Mouse (Mus musculus) T-helper 17 cell (primary cell): ENCODE measurements around the gene Aven.

Experiments
- in situ Hi-C, 2 experiments: fragments of 300-600 bp; cut with MboI, MseI; formaldehyde crosslinking; loops; 1 replicate in 1 of 2; 2 replicates in 1 of 2; pipeline ENCODE4 v1.15.1; 2025; ENCODE audit warnings: high pct_unique_total_duplicates in 2 of 2

Gene Aven

DNA sequence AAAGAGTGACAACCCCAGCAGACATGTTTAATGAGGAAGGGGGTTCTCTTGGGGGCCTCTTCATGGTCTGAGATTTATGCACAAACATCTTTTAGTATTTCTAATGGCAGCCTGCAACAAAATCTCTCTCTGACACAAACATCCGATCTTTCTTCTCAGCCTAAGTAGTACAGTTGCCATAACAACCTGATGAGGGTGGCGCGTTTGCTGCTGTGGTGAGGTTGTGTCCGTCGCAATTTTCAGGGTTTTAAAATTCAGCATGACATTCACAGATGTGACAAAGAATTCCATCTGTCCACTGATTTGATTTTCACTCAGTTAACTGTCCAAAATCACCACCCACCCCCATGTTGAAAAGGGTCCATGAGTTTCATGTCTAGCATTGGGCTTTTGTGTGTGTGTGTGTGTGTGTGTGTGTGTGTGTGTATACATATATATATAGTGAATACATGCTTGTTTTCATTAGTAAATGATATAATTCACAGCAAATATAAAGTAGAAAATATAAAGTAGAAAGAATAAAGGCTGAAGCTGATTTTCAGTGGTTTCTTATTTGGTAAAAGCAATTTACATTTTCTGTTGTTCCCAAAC is 49.0 kb downstream of the Aven start:
- in situ Hi-C loops: loop anchor here in 1 of 2 experiments (25.0 kb wide), 1 partner anchor 221 kb away; no protein-coding TSS in a partner anchor

DNA sequence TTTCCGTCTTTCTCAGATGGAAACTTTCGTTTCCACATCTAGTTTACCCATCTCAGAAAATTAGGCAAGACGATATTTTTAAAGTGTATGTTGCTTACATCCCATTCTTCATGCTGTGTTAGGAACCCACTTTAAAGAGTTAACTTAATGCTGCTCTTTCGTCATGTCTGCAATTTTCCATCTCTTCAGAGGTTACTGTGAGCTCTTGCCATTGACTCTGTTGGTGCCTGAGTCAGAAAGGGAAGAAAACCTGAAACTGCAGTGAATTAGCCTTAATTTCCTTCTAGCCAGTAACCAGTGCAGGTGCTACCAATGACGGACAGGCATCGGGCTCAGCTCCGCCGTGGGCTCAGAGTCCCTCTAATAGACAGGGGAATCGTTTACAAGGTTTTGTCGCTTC is 63.8 kb downstream of the Aven start:
- in situ Hi-C loops: no loop called here

GRCm38 (mm10) chr2:112557453-112557852 is 64.7 kb downstream of the Aven start:
- in situ Hi-C loops: no loop called here

- in situ Hi-C loops: no loop called here
Observed at GRCm38 (mm10) chr2:112561549-112561948, 68.8 kb downstream of the Aven start.

DNA sequence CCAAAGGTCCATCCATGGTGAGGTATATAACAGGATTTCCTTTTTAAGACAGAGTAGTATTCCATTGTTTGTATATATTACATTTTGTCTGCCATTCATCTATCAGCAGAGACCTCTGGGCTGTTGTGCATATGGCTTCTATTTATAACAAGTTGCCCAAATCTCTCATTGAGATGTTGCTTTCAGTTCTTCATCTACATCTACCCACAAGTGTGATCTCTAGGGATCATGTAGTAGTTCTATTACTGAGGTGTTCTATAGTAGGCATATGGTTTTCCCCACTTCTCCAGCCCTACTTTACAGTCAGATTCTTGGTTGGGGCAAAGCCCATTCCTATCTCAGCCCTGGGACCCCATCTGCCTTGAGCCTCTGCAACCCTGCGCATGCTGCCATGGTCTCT is 72.3 kb downstream of the Aven start:
- in situ Hi-C loops: no loop called here

- in situ Hi-C loops: no loop called here
Observed at GRCm38 (mm10) chr2:112566290-112567085, 73.7 kb downstream of the Aven start.

DNA sequence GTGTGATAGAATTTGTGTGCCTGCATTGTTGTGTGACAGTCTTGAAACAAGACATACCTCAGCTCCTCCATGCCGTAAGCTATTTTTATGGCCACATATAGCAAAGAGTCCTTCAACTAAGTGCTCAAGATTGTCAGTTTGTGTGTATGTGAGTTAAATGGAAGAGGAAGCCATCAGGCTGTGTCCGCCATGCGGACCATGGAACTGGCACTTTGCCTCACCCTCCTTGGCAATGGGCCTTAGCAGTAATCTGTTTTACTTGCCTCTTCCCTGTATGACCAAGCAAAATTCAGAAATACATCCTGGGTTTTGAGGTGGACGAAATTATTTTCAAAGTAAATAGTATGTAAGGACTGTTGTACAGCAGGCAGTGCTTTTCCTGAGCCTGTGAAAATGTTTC is 75.0 kb downstream of the Aven start:
- in situ Hi-C loops: no loop called here

DNA sequence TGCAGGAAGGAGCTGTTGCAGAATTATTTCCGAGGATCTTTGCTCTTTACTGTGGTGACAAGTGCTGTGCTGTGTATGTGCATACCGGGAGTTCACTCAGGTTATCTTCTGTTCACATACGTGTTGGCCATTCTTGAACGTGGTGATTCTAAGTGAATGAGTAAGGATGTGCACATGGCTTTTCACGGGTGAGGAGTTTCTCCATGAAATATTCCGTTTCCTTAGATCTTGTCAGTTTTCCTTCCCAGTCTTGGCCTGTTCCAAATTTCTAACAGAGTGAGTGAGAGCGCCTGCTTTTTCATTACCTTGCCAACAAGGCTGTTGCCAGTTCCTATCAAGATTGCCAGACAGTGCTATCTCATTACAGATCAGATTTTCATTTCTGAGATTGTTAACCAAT is 98.2 kb downstream of the Aven start:
- in situ Hi-C loops: no loop called here

DNA sequence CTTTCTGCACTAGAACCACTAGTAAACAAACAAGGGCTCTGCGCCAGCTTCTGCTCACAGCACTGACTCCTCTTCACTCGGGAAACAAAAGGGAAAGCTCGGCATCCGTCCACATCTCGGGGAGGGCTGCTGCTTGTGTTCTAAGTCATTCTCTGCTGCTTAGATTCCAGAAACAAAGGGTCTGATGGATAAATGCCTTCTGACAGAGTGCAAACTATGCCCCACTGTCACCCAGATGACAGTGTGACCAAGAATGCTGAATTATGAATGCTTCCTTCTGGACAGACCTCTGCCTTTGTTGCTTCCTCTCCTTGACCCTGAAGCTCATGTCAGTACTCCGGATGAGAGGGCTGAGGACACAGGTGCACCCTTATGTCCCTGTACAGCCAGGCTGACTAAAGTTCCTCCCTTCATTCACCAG is 98.7 kb downstream of the Aven start:
- in situ Hi-C loops: no loop called here

DNA sequence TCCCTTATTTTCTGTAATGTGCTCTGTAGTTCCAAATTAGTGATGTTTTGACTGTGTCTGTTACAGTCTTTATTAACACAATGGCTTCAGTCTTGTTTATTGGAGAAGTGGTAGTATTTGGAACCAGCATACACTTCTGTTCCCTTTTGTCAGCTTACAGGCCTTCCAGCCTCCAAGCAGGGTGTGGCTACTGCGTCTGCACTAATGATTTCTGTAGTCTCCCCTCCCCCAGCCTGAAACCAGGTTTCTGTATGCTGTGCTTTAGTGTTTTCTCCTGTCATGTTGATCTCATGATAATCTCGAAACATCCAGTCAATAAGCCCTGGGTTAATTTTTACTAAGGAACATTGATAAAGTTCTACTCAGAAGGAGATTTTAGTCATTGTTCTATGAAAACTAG is 100.6 kb downstream of the Aven start:
- in situ Hi-C loops: no loop called here

DNA sequence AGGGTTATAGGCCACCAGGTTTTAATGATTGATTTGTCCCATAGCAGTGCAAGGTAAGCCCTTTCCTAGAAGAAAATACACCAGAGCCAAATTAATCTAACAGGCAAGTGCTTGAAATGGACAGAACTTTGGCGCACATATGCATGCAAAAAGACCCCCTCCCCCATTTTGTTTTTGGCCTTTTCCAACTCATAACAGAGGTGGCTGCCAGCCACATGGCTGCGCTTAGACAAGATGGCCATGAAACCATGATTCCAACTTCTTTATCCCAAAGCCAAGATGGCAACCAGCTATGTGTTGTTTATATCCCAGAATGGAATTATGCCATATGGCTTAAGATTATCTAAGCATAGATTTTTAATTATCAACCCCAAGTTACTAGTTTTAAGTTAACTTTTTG is 101.0 kb downstream of the Aven start:
- in situ Hi-C loops: no loop called here

- in situ Hi-C loops: no loop called here
Observed at GRCm38 (mm10) chr2:112595807-112596206, 103.0 kb downstream of the Aven start.

DNA sequence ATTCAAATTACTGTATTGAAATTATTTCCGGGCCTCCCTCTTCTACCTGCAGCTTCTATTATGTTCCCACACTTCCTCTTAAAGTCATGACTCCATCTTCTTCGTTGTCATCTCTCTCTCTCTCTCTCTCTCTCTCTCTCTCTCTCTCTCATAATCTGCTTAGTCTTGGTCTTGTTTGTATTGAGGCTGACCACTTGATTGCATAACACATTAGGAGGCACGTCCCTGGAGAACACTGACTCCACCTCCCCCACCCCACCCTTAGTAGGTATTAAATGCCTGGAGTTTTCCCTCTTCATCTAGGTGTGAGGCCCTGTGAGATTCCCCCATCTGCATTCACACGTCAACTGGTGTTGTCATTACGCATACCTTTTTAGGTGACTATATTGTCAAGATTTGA is 103.7 kb downstream of the Aven start:
- in situ Hi-C loops: no loop called here

- in situ Hi-C loops: no loop called here
Observed at GRCm38 (mm10) chr2:112597064-112597463, 104.3 kb downstream of the Aven start.

DNA sequence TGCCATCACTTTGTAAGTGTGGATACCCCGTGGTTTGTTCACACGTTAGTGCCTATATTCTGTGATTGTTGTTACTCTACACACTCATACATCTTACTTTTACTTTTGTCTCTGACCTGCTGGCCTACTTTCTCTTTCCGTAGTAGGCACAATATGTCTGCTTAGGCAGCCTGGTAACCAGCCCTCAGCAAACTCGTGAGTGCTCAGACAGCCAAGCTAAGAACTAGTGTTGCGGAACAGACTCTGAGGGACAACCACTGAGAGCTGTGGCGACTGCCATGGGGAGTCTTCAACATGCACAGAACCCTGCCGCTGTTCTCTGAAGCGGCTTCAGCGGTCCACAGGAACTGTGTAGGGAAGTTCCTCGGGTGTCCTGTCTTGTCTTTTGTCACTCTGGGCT is 107.5 kb downstream of the Aven start:
- in situ Hi-C loops: no loop called here

- in situ Hi-C loops: no loop called here
Observed at GRCm38 (mm10) chr2:112602487-112602886, 109.7 kb downstream of the Aven start.

DNA sequence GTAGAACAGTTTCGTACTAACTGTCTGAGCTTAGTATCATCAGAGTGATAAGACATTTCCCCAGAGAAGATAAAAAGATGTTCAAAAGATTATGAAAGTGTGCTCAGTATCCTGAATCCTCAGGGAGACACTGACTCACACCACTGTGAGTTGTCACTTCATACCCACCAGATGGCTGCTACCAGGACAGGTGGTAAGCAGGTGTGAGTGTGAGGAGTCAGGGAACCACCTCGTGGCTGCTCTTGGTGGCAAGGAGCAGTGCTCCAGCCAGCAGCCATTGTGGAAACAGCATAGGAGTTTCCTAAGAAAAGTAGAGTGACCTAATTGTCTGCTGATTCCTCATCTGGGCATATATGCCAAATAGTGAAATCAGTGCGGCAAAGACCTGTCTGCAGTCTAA is 113.8 kb downstream of the Aven start:
- in situ Hi-C loops: no loop called here

- in situ Hi-C loops: loop anchor here in 1 of 2 experiments (5.0 kb wide), 1 partner anchor 35 kb away; no protein-coding TSS in a partner anchor
Observed at GRCm38 (mm10) chr2:112612628-112613027, 119.9 kb downstream of the Aven start.

DNA sequence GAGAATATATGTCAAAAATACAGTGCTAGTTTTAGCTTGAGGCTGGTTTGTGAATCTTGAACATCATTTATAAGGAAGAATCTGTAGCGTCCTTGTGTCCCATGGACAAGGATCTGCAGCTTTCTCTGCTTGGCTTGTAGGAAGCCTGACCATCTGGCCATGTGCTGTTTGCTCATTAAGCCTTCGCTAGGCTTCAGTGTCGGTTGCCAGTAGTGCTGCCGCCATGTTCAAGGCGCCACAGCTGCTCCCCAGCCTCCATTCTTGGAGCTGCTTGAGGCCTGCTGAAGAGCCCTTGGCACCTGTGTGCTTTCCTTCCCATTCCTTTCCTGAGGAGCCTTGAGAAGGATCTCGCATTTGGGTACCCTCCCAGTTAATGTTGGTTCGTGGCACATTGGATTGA is 121.6 kb downstream of the Aven start:
- in situ Hi-C loops: loop anchor here in 1 of 2 experiments (5.0 kb wide), 1 partner anchor 37 kb away; no protein-coding TSS in a partner anchor

- in situ Hi-C loops: no loop called here
Observed at GRCm38 (mm10) chr2:112617206-112617605, 124.4 kb downstream of the Aven start.

DNA sequence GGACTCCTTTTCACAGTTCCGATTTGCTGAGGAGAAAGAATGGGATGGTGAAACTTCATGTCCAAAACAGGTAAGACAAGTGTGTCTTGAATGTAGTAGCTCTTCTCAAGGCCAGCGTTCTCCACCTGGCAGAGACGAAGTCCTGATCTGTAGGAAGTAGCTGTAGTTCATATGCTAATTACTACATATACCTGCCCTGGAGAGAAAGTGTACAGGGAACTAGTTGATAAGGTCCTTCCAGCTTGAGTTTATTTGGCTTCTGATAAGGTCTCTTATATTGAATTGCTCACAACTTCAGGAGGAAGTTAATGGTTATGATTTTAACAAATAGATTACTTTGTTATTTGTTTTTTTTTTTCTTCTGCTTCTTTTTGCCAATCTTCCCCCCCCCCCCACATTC is 132.4 kb downstream of the Aven start:
- in situ Hi-C loops: no loop called here

DNA sequence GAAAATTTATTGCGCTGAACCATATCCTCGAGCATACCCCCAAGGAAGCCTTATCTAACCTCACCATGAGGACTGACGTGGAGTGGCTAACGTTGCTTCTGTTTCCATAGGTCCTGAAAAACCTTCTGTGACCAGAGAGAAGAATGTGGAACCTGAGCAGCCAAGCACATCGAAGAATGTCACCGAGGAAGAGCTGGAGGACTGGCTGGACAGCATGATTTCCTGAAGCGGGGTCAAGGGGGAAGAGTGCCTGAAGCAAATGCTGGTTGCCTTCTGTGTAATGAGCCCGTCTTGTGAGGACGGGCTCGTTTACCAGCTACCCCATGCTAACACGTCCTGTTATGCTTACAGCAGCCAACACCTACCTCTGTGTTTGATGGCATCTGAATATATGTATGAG is 137.9 kb downstream of the Aven start:
- in situ Hi-C loops: no loop called here

DNA sequence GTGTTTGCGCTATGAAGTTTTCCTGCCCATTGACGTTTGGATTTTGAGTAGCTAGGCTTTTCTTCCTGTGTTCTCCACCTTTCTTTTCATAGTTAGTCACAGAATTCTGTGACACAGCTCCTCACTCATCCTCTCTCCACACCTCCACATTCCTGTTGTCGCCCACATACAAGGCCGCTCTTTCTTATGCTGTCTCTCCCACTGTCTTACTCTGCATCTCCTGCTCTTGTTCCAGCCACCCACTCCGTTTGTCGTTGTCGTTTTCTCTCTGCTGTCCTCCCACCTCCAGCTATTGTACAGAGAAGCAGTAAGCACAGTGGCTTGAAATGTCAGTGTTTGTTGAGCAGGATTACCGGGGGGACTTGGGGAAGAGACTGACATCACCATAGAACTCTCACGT is 139.8 kb downstream of the Aven start:
- in situ Hi-C loops: no loop called here
